Mouse (Mus musculus) layer of hippocampus, adult 9-11 months (tissue): ENCODE results near the gene Prkce.

Experiments used
- DNase-seq: peaks from one replicate; pipeline ENCODE4 v3.0.0; 2022

Gene Prkce

DNA sequence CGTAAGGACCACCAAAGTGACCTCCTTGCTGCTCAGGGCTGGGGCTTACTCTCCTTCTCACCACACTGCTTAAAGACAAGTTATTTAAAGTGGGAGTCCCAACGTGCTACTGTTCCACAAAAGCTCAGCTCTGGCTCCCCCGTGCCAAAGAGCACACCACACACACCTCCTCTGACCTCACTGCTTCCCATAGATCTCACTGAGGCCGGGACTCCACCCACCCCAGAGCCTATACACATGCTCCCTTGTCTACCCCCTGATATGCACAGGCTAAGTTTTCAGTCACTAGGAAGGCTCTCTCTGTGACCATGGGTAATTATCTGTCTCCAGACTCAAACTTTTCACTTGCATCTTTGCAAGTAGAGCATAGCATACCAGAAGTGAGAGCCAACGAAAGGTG lies 170.7 kb downstream of the Prkce start:
- no peak for DNase-seq

DNA sequence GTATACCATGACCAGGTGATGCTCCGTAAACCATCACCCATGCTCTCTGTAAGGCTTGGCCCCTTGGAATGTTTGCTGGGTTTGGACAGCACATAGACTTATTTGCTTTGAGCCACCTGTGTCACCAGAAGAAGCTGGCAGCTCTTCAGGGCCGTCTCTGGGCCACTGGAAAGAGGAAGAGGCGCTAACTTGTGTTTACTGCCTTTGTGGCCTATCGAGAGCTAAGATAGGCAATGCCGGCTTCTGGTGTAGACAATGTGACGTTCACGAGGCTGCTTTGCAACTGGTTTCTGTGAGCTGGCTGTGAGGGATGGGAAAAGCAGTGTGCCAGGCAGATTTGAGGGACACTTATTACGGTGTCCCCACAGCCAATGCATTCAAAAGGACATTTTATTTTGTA lies 176.4 kb downstream of the Prkce start:
- peak; percentile 61 for DNase-seq

DNA sequence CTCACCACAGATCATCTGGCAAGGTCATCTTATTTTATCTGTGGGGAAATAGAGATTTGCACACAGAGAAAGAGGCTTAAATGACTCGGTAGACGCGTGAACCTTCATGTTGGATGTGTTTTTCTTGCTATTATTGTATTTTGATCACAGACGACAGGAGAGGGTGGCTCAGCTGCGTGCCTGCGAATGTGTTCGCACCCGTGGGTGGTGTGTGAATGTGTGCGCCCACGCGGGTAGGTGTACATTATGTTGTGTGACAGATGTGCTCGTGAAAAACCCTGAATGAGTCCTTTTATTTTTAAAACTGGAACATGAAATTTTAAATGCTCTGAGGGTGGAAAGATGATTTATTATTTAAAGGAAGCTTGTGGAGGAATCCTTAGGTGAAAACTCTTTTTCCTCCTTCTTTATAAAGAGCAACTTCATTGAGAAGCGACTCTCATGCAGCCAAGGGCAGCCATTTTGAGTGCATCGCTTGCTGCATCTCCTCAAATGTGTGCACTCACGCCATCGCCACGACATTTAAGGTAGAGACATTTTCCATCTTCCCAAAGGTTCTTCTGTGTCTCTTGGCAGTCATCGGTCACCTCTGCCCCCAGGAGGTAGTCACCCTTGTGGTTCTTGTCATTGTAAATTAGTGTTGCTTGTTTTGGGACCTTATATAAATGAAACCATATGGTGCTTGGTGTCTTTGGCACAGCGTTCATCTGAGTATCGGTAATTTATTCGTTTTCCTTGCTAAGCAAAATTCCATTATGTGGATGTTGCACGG lies 177.8 kb downstream of the Prkce start:
- DNase-seq = peak; percentile 96

DNA sequence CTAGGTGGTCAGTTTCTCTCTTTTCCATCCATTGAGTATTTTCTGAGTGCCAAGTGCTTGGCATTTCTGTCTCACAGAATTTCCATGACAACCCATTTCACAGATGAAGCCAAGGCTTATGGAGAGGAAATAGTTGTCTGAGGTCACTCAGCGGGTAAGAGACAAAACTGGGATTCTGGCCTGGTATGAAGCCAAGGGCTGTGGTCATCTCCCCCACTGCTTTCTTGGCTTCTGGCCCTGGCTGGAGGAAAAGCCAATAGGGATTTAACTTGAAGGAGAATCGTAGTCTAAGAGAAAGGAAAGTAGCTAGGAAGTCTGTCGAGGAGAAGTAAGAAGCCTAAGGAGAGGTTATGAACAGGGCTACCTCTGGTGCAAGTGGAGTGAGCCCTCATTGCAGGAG lies 182.7 kb downstream of the Prkce start:
- no peak for DNase-seq

DNA sequence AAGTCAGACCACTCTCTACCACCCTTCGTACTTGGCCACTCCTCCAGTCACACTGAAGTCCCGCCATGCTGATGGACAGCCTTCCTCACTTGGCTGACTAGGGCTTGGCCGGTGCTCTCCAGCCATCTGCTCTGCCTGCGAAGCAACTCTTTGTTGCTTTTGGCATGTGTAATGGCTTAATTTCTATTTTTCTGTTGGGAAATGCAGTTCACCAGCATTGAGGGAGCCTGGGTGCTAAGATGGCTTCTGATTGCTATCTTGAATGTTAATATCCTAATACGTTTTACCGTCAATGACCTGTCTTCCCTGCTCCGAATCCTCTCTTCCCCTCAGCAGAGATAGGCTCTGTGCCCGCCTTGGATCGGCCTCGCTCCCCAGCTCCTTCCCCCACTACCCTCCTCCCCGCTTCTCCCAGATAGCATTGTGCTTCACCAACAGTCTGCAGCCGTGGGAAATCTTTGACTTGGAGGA lies 183.2 kb downstream of the Prkce start:
- DNase-seq = no peak

DNA sequence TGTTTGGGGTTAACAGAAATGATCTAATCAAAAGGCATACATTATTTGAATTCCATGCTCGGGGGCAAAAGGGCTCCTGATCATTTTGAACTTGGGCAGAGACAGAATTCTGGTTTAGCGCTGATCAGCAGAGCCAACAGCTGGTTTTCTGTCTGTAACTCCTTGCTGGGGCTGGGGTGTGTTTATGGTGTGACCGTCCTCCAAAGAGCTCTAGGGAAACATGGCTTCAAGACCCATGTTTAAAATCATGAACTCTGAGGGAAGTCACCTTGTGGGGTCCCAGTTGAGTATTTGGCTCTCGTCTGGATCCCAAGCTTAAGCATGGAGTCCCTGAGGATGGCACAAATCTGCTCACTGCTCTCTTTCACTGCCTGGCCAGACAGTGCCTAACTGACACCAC lies 183.7 kb downstream of the Prkce start:
- no peak for DNase-seq

DNA sequence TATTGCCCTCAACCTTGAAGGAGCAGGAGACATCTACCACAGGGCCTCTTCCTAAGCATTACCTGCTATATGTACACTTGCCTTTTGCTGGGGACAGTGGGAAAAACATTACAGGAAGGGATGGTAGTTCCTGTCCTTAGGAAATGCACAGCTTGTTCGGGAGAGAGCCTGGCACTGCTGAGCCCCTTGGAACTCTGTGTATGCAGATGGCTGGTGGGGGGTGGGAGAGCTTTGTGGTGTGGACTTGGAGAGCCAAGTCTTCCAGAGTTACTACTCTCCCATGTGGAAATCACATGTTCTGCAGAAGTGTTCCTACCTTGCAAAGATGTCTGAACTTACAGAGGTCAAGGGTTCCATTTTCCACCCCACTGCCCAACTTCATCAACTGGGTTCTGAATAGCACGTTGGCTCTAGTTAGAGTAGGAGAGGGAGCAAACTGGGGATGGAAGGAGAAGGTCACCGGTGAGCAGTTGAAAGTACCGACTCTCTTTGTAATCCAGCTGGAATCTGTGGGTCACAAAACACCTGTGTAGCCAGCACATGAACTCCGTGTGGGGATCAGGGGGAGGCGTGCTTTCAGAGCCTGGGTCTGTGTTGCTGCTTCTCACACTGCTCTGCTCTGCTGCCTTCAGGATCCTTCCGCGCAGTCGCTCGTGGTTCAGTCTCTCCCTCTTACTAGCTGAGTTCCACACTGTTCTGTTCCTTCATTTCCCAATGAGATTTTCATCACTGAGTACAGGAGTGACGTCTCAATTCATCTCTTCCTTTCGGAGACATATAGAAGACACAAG lies 184.9 kb downstream of the Prkce start:
- no peak for DNase-seq

DNA sequence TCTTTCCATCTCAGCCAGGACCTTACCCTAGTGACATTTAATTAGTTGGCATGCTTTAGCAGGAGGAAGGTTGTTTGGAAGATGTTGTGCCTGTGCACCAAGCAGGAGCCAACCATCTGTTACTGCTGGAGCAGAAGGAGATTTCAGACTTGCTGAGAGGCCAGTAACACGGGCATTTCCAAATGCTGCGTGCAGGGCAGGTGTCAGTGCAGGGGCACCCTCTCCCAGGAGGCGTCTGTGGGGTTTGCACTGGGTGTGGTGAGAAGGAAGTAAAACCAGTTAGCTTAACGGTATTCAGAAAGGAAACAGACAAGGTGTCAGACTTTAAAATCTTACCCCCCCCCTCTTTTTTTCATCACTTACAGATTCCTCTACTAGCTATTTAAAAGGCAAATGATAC lies 186.1 kb downstream of the Prkce start:
- no peak for DNase-seq

DNA sequence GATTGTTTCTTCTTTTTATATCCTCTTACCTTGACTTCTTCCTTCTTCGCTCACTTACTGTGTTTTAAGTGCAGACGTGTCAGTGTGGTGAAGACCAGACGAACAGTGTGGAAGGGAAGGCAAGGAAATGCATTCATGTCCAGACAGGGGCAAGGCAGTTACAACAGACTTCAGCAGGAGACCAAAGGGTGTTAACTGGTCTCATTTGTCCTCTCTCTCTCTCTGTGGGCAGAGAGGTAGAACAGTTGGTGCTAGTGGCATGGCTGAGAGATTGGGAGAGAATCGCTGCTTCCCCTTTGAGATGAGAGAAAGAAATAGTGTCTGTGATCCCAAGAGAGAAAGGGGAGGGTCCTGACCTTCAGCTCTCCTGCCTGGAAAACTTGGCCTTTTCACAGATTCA lies 186.5 kb downstream of the Prkce start:
- DNase-seq = no peak

DNA sequence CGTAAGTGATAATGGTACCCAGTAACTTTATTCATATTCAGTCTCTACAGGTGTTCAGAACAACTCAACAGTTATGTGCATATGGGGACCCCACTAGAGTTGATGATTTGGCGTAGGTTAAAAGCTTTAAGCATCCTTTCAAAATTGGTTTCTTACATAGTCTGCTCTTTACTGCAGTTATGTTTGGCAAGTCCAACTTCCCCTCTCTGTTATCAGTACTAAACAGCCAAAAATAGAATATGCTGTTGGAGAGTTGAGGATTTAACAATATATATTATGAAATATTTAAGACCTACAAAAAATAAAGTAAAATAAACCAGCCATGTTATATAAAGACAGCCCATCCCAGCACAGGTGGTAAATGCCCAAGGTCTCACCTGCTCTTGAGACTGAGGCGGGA lies 187.3 kb downstream of the Prkce start:
- no peak for DNase-seq

DNA sequence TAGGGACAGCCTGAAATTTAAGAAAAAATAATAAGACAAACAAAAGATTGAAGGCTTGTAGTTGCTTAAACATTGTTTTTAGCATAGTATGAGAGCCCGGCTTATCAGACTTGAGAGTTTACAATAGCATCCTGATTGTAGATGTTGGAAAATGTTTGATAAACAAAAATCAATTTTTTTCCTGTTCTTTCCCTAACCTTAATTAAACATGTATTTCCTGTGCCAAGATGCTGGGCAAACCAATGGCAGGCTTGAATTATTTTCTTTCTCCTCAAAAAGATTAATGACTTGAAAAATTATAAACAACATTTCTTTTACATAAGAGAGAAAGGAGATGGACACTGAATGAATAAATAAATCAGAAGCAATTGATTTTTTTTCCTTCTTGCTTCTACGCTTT lies 187.7 kb downstream of the Prkce start:
- DNase-seq = no peak

DNA sequence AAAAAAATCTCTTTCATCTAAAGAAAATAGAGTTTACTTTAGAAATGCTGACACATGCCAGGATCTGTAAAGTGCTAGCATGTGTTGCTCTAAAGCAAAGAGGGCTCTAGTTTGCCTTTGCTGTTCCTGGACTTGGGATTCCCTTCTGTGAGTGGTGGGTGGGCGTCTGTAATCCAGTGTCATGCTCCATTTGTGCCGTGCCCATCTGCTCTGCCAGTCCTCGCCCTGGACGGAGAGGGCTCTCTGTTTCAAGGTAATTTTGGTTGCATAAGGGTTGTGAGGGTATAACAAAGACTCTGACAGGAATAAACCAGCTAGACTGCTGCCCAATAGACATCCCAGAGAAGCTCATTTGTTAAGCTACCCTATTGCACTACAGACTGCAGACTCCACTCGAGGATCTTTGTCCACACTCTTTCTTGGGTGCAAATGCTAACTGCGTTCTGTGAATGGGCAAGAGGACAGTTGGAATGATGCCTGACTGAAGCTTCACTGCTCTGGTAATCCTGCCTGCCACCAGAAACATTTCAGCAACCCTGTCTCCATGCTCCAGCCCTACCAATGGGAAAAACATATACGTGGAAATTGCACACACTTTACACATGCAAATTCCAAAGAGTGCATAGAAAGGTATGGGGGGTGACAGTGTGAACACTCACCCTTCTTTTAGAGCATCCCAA lies 188.3 kb downstream of the Prkce start:
- DNase-seq = no peak

DNA sequence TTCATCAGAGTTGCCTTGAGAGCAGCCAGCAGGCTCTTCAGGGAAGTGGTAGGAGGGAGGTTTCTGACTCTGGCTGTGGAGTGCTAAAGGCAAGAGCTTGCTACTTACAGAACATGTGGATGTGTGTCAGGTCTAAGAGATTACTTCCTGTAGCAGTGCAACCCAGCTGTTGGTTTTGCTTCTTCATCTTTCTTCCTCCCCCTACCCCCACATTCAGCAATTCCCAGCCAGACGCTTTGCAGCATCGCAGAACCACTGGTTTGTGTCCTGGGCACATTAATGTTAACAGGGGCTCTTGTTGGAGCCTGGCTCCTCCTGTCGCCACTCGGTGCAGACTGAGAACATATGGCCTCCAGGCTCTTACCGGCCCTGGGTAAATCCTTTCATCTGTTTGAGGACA lies 190.8 kb downstream of the Prkce start:
- no peak for DNase-seq

DNA sequence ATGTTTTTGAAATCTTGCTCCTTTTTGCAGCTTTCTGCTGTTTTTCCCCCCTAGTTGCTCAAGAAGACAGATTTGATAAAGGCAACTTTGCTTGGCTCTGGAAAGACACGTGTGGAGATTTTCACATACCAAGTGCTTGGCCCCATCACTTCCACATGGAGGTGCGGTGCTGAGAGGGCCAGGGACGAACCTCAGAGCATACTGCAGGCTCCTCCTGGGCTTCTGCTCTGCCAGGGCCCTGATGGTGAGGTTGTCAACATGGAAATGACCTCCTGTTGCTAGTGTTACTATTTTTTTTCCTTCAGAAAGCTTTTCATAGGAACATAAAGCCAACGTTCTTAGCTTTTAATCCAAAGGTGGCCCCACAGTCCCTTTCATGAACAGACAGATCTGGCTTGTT lies 191.3 kb downstream of the Prkce start:
- no peak for DNase-seq

DNA sequence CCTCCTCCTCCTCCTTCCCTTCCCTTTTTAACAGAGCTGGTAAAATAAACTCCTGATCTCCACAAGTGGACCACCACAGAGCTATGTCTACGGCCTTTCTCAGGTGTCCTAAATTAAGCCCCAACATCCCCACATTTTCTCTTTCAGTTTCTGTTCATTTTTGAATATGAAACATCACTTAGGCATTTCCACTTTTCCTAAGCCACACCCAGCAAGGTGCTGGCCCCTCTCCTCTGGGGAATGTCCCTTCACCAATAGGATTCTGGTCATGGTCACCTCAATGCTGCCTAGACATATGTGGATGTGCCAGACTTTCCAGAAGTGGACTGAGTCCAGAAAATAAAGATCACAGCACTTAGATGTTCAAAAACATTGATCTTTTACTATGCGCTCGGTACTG lies 193.3 kb downstream of the Prkce start:
- no peak for DNase-seq

DNA sequence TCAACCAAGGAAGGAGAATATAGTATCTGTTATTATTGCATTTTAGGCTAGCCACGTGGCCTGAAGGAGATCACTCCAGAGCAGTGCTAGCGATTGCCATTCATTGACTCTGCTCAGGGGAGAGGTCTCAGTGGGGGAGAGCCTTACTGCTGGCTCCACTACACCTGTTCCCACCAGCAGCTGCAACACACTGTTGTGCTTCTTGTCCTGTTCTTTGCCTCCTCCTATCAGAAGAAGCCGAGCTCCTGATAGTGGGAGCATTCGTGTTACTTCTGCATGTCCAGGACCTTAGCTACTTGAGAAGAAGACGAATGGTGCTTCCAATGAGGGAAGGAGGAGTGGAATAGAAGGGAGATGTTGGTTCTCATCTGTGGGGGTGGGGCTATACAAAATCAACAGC lies 195.8 kb downstream of the Prkce start:
- DNase-seq = no peak

DNA sequence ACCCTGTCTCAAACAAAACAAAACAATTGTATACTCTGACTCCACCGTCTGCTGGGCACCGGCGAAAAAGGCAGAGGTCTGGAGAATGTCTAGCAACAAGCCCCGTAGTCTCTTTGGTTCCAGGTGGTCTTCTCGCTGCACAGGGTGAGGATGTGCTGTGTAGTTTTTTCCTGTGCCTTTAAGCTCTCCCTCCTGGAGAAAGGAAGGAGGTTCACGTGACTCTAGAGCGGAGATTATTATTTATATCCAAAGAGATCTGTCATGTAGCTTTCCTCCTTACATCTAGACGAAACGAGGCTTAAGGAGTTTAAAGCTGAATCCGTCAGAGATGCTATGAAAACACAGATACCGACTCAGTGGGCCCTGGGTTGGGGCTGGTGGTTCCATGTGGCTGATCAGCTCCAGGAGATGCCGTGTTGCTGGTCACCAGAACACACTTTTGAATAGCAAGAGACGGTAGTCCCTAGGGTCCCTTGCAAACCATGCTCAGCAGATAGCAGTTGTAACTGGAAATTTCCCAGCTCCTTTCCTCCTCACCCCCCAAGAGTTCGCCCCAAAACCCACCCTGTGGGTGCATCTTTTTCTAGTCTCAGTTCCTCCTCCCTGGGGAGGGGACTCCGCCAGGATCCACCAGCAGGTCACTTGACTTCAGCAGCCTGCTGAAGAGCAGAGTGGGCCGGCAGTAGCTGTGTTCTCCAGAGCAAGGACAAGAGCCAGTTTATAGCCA lies 196.9 kb downstream of the Prkce start:
- DNase-seq = no peak

DNA sequence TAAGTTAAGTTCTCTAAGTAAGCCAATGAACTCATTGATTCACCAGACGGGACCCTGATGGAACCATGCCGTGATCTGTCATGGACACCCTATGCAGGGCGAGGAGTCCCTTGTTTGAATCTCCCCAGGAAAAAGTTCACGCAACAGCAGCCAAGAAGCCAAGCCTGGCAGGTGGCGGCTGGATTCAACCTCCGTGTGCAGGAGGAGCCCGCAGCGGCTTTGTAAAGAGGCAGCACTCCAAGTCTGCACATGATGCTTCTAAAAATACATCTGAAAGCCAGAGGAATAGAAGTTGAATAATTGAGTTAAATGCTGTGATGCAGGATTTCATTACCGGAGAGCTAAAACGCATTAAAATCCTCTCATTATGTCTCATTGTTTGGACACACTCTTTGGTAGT lies 199.3 kb downstream of the Prkce start:
- peak; percentile 60 for DNase-seq

DNA sequence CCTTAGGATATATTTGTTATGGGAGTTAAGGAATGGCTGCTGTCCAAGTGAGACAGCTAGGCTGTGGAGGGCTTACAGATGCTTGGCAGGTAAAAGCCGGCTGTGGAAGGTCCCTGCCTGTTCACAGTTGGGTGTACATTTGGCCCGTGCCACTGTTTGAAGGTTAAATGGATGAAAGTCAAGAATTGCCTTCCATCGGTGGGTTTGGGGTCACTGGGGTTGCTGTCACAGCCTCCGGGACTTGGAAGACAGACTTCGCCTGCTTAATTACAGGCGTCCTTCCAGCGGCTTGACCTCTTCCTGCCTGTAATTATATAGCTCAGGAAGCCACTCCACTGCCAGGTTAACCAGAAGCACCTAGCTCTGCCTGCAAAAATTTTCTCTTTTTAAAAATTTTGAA lies 200.1 kb downstream of the Prkce start:
- no peak for DNase-seq

DNA sequence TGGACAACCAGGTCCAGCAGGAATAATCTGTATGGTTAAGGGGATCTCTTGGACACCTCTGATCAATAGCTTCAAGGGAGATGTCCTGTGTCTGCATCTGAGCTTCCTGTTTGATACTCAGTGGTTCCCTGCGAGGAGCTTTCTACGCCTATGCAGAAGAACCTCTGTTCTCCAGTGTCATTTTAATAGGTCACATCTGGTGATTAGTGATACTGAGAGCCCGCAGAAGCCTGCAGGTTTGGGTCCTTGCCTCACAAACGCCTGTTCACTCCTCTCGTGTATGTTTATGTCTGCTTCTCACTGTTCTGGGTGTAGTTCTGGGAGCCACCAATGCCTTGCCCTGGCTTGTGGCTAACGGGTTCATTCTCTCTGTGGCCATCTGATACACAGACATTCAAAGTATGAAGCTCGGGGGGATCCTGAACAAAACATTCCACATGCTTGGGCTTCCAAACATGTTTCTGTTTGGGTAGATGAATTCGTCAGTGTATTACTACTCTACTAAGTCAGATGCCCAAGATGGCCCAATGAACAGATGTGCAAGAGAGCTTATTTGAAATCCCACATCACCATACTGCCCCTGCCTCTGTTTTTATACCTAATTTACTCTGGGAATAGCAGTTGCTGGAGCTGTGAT lies 202.6 kb downstream of the Prkce start:
- DNase-seq = no peak

DNA sequence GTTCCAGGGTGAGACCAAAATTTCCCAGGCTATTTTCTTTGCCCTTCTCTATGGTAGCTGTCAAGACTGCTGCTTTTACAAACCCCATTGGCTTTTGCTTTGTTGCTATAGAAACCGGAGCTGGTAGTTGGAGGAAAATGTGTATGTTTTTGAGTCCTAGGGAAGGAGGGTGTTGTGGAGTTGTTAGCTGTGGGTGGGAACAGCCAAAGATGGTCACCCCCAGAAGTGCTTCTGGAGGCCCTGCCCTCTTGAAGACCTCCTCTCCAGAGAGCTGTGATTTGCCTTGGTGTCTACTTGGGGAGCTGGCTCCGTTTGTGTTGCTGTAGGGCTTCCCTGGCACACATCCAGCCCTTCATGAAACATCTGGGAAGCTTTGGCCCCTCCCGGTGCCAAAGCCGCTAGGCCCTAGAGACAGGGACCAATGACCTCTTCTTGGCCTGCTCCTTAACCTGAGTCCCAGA lies 203.5 kb downstream of the Prkce start:
- DNase-seq = no peak

DNA sequence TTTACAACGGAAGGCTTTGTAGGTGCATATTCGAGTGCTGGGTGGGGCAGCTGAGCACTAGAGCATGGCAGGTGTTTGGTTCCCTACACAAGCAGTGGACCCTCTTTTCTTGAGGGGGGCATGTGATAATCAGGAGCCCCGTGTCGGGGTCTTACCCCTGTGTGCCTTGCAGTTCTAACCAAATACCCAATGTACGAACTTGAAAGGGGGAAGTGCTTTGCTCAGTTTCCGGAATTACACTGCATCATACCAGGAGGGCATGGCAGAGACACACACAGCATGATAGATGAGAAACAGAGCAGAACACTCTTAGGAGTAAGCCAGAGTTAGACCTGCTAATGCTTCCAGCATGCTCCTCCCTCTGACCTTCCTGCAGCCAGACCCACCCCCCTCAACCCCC lies 208.8 kb downstream of the Prkce start:
- DNase-seq = no peak

DNA sequence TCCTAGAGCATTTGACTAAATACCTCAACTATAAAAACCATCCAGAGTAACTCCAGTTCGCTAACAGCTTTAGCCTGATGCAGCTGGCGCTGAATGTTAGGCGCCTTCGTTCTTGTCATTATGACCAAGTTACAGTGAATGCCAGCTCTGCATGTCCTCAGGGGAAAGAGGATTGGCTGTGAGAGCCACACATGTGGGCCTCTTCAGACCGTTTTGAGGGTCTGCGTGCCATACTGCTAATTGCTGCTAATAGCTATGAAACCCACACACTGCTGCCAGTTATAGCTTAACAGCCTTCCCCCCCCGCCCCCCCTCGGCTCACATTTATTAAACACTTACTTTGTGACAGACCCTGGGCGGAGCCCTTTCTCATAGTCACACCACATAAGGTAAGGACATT lies 210.3 kb downstream of the Prkce start:
- no peak for DNase-seq
